Mouse (Mus musculus) spleen, adult 2 months (tissue): Measurements from ENCODE around the gene Tmem63b. TPM values are rescaled to one million over a fixed set of nuclear protein-coding genes. Genes with fewer than 3 reads are reported as not detected.

Experiments
- DNase-seq, 2 experiments: peaks; one replicate each; pipeline versions ENCODE4 v3.0.0 to v3.0.0-alpha.2; 2012 to 2021; ENCODE audit warnings: low spot score in 2 of 2, low read depth in 1 of 2
- H3K27ac ChIP-seq: fragments of 200-500 bp; 2 replicates; pipeline ENCODE4 v1.5.1; 2012; ENCODE audit warnings: low read length, inconsistent platforms; ENCODE audit not compliant: insufficient read depth
- H3K27me3 ChIP-seq: fragments of 200-500 bp; 2 replicates; pipeline ENCODE4 v1.6.1; 2012; ENCODE audit warnings: mild to moderate bottlenecking, moderate library complexity, low read length, inconsistent platforms; ENCODE audit not compliant: control insufficient read depth, insufficient read depth
- H3K36me3 ChIP-seq: fragments of 200-500 bp; 2 replicates; pipeline ENCODE4 v1.6.1; 2012; ENCODE audit warnings: mild to moderate bottlenecking, low read length, inconsistent platforms; ENCODE audit not compliant: control insufficient read depth, insufficient read depth
- H3K4me1 ChIP-seq: fragments of 200-500 bp; 2 replicates; pipeline ENCODE4 v1.6.1; 2011; ENCODE audit warnings: inconsistent platforms; ENCODE audit not compliant: control insufficient read depth, insufficient read depth, insufficient read length
- H3K4me3 ChIP-seq: fragments of 200-500 bp; 2 replicates; pipeline ENCODE4 v1.5.1; 2011; ENCODE audit warnings: mild to moderate bottlenecking, inconsistent platforms; ENCODE audit not compliant: insufficient read depth, insufficient read length; ENCODE audit errors: extremely low read depth
- CTCF ChIP-seq: fragments of 200-500 bp; IDR thresholded peaks from 2 replicates; pipeline ENCODE4 v1.5.1; 2011; ENCODE audit warnings: mild to moderate bottlenecking, inconsistent platforms; ENCODE audit not compliant: insufficient read depth, insufficient read length, insufficient replicate concordance; ENCODE audit errors: extremely low read depth
- POLR2A ChIP-seq: fragments of 200-500 bp; IDR thresholded peaks from 2 replicates; pipeline ENCODE4 v1.6.1; 2011; ENCODE audit warnings: low read depth, low read length, inconsistent platforms
- WGBS: fragments of 180-500 bp; shearing (Covaris S2); methylation state at CpG from one replicate; pipeline ENCODE4 v1.1.7; 2018; 5-methylcytosine and 5-hydroxymethylcytosine counted together
- polyA plus RNA-seq: library from polyadenylated mRNA; depleted of rRNA; stranded (reverse); fragments of >200 nt; gene quantifications from 2 replicates; pipeline ENCODE4 v1.2.3, GENCODE M21; 2012; rRNA removed

Gene Tmem63b
- 27.4 and 30.3 TPM in 2 replicates for polyA plus RNA-seq

GRCm38 (mm10) chr17:45686716-45687115 lies at the start of gene Tmem63b:
Gene Tmem63b, minus strand, starts transcription at chr17:45686905.
- Histone ChIP-seq H3K36me3 (no peaks in the 10 kb centered on the region), H3K27me3 (0 out of 2 replicates have a peak, but pooled peaks cover 3% of the 10 kb centered on the region), H3K4me3 (peak within 1 kb of the TSS; percentile 82), H3K27ac (peak within 1 kb of the TSS; percentile 38), H3K4me1 (peaks cover 11% of the 10 kb centered on the region; the same call in 1 of the 2 replicates)
- DNase-seq = peak in 1 of 2 experiments; percentile 29
- 3% methylated on average over 12 of the region's 12 CpGs for WGBS
- no peak for TF ChIP-seq CTCF
- TF ChIP-seq POLR2A = no peak

GRCm38 (mm10) chr17:45735382-45736310 lies 48.9 kb upstream of the Tmem63b start:
- DNase-seq = peak in 1 of 2 experiments; percentile 63
- 12% methylated on average over 10 of the region's 10 CpGs for WGBS
- H3K4me1 ChIP-seq = peaks cover 13% of the 10 kb centered on the region
- no peak overlapping the region for H3K4me3 ChIP-seq
- no peaks in the 10 kb centered on the region for H3K36me3 ChIP-seq
- H3K27me3 ChIP-seq = peaks cover 11% of the 10 kb centered on the region
- H3K27ac ChIP-seq = no peak overlapping the region
- TF ChIP-seq POLR2A (no peak), CTCF (peak; percentile 81; the same call in 1 of the 2 replicates)

- H3K4me3 ChIP-seq = no peak overlapping the region
- no peak for DNase-seq
- WGBS = 84% methylated on average over 4 of the region's 4 CpGs
- no peaks in the 10 kb centered on the region for H3K36me3 ChIP-seq
- no peak for TF ChIP-seq POLR2A
- no peak for TF ChIP-seq CTCF
- peaks cover 11% of the 10 kb centered on the region for H3K27me3 ChIP-seq
- peaks cover 13% of the 10 kb centered on the region for H3K4me1 ChIP-seq
- H3K27ac ChIP-seq = no peak overlapping the region
Observed at GRCm38 (mm10) chr17:45734881-45735280, 48.2 kb upstream of the Tmem63b start.

GRCm38 (mm10) chr17:45734333-45734732 lies 47.6 kb upstream of the Tmem63b start:
- Histone ChIP-seq H3K27ac (no peak overlapping the region), H3K4me3 (no peak overlapping the region), H3K36me3 (no peaks in the 10 kb centered on the region), H3K4me1 (peaks cover 13% of the 10 kb centered on the region), H3K27me3 (peaks cover 11% of the 10 kb centered on the region)
- 56% methylated on average over 3 of the region's 3 CpGs for WGBS
- TF ChIP-seq POLR2A (no peak), CTCF (no peak)
- no peak for DNase-seq

- WGBS = 5% methylated on average over 41 of the region's 41 CpGs
- TF ChIP-seq POLR2A = no peak
- no peak for TF ChIP-seq CTCF
- DNase-seq = no peak
- H3K27ac ChIP-seq = no peak within 1 kb of the TSS
- H3K27me3 ChIP-seq = peaks cover 11% of the 10 kb centered on the region
- H3K36me3 ChIP-seq = no peaks in the 10 kb centered on the region
- peaks cover 13% of the 10 kb centered on the region for H3K4me1 ChIP-seq
- H3K4me3 ChIP-seq = no peak within 1 kb of the TSS
Observed at GRCm38 (mm10) chr17:45733735-45734301, 47.1 kb upstream of the Tmem63b start, which contains the start of gene 1600014C23Rik. Gene 1600014C23Rik, minus strand, starts transcription at chr17:45733844.

- WGBS = 84% methylated on average over 18 of the region's 19 CpGs
- Histone ChIP-seq H3K4me1 (peaks cover 13% of the 10 kb centered on the region), H3K4me3 (no peak overlapping the region), H3K36me3 (no peaks in the 10 kb centered on the region), H3K27ac (no peak overlapping the region), H3K27me3 (peaks cover 11% of the 10 kb centered on the region)
- no peak for DNase-seq
- no peak for TF ChIP-seq CTCF
- TF ChIP-seq POLR2A = no peak
Observed at GRCm38 (mm10) chr17:45733038-45733734, 46.5 kb upstream of the Tmem63b start.
